Mouse (Mus musculus) kidney, adult 11 months (tissue): ENCODE data around the gene Ckm.

ENCODE experiments used
- DNase-seq: peaks from one replicate; pipeline ENCODE4 v3.0.0; 2022

Ckm gene

DNA sequence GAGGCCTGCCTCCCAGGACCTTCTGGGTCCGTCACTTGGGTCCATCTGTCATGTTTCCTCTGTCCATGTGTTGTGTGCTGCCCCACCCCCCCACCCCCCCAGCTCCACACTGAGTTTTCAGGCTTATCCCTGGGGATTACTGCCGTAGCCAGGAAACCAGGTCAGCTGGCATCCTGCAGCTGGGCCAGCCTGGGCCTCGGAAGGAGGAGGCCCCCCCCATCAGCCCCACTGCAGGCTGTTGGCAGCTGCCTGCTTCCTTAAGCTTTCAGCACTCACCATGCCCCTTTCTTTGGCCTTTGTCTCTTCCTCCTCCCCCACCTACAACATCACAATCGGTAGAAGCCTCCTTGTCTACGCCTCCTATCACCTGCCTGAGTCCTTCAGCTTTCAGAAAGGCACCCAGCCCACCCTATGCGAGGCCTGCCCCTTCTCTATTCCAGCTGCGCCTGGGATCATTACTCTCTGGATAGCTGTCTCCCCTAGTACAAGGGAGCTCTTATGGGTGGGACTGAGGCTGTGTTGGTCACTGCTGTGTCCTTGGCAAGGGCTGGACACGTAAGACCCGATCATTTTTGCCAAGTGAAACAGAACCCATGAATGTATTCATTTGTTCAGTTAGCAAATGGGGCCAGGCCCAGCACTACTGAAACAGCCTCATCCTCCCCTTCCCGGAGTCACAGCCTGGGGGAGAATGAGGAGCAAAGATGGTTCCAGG, 15.7 kb upstream of the Ckm start:
- no peak for DNase-seq

DNA sequence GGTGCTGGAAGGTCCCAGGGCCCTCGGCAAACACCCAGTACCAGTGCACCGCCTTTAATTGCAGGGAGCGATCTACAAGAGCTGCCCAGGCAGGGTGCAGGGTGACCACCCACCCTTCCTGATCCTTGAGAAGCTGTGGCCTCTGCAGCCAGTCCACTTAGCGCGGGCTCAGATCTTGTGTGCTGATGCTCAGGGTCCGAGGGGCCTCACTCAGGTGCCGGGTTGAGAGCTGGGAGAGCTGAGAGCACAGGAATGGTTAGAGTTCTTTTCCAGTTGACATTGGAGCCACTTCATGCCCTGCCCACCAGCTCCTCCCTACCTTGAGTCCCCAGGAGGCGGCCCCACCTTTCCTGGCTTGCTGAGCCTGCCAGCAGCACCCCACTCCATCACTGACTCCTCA, 10.1 kb upstream of the Ckm start:
- no peak for DNase-seq

DNA sequence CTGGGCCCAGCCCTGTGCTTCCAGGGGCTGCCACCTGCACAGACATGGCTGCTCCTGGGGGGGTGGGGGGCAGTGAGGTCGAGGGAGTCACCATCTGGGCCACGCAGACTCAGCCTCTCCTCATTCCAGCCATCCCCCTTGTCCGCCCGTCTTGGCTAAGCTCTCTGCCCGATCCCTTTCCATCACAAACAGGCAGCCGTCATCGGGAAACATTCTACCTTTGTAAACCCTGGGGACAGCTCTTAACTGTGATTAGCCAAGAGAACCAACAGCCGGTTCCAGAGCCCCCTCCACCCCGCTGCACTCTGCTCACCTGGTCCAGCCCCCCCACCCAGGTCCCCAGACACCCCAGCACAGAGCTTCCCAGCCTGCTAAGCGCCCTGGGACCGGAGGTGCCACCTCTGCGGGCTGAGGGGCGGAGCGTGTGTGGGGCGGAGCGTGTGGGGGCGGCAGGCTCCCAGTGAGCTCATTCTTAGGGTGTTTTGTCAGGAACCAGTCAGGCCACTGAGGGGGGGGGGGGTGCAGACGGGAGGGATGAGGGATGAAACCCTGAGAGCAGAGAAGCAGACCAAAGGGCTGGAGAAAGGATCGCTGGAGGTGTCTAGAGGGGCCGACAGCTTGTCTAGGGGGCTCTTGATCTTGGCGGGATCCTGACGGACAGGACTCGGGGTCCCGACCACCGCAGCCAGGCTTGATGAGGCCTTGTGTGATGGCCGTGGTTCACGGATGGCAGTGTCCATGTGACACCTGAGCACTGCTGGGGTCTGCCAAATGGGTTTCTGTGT, 4.9 kb upstream of the Ckm start:
- DNase-seq = peak; percentile 58

DNA sequence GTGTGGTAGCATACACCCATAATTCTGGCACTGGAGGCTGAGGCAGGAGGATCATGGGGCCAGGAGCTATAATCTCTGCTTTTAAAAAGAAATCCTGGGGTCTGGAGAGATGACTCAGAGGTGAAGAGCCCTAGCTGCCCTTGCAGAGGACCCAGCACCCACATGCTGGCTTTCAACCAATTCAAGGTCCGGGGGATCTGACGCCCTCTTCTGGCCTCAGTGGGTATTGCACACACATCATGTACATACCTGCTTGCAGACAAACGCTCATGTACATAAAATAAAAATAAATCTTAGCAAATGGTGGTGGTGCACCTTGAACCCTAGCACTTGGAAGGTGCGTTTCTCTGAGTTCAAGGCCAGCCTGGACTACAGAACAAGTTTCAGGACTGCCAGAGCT, 3.6 kb upstream of the Ckm start:
- DNase-seq = no peak

DNA sequence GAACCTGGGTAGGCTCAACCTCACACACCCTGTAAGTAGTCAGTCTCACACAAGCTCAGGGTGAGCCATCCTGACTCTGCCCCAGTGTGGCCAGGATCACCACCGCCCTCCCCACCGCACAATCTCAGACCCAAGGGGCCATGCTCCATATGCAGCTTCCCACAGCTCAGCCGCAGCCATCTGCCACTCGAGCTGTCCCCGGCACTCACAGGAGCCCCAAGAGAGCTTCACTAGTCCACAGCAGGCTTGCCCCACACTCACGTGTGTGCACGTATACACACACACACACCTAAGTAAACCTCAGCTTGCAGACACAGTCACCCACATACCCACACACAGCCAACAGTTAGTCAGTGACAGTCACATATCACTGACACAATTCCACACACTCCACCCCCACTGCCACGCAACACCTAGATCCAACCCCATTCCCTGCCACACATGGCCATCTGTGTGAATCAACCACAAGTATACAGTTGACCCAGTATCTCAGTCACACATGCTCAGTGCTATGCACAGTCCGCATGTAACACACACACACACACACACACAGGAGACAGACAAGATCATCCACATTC, 2.0 kb upstream of the Ckm start:
- no peak for DNase-seq

DNA sequence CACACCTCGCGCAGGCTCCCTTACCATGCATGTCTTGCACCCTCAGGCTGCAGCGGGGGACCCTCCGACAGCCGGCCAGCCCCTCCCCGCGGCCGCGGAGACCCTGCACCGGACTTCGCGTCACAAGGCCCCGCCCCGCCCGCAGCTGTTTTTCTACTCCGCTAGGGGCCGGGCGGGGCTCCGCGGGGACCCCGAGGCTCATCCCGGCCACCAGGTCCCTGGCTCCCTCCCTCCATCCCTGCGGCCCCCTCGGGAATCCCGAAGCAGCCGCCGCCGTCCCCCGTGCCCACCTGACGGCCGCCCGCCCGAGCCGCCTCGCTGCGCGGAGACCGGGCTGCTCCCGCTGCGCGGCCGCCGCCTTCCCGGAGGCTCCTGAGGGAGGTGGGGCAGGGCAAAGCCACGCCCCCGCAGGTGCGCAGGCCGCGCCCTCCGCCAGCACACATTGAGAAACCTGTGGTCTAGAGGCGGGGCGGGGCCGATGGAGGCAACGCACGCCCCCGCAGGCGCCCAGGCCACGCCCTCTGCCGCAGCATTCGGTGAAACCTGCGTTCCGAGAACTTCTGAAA, 762 bp upstream of the Ckm start, which contains the start of gene Klc3:
Gene Klc3 (minus strand): TSS at position 374 of the 566 bp plus-strand sequence.
- DNase-seq = peak; percentile 86

DNA sequence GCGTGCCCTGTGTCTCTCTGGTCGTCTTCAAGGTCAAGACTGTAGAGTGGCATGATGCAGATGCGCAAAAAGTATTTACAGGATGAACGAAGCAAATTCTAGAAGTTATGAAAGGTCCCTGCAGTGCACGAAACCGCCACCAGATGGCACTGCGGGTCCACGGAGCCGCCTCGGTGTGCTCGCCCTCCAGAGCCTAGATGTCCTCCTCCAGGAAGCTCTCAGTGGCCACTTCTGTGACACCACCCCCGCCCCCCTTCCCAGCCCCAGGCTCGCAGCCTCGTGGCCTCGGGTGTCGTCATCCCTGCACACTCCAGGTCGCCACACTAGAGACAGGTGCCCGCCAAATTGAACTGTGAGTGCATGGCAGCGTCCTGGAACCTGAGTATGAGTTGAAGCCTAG, 841 bp downstream of the Ckm start:
- peak; percentile 73 for DNase-seq

DNA sequence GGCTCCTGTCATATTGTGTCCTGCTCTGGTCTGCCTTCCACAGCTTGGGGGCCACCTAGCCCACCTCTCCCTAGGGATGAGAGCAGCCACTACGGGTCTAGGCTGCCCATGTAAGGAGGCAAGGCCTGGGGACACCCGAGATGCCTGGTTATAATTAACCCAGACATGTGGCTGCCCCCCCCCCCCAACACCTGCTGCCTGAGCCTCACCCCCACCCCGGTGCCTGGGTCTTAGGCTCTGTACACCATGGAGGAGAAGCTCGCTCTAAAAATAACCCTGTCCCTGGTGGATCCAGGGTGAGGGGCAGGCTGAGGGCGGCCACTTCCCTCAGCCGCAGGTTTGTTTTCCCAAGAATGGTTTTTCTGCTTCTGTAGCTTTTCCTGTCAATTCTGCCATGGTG, 5.2 kb downstream of the Ckm start:
- no peak for DNase-seq

DNA sequence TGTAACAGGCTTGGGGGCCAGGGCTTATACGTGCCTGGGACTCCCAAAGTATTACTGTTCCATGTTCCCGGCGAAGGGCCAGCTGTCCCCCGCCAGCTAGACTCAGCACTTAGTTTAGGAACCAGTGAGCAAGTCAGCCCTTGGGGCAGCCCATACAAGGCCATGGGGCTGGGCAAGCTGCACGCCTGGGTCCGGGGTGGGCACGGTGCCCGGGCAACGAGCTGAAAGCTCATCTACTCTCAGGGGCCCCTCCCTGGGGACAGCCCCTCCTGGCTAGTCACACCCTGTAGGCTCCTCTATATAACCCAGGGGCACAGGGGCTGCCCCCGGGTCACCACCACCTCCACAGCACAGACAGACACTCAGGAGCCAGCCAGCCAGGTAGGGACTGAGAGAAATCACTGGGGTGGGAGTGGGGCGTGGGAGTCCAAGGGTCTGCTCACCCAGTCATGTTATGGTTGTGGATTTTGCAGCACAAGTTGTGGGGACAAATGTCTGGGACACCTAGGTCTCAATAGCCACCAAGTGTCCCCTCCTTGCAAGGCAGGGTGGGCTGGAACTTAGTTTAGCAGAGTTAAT, 6.3 kb downstream of the Ckm start:
- no peak for DNase-seq

DNA sequence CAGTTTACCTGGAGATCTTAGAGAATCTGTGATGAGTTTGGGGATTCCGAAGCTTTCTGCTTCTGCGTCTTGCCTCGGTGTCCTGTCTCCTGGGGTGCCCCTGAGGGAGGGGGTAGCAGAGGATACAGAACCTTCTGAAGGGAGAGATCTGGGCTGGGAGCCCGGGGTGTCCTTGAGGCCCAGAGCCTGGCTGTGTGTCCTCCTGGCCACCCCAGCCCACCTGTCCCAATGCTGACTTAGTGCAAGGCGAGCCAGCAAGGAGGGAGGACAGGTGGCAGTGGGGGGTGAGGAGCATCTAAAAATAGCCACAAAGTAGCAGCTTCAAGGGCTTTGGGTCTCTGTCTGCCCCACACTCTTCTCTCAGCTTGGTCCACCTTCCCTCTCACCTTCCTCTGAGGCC, 7.2 kb downstream of the Ckm start:
- no peak for DNase-seq

DNA sequence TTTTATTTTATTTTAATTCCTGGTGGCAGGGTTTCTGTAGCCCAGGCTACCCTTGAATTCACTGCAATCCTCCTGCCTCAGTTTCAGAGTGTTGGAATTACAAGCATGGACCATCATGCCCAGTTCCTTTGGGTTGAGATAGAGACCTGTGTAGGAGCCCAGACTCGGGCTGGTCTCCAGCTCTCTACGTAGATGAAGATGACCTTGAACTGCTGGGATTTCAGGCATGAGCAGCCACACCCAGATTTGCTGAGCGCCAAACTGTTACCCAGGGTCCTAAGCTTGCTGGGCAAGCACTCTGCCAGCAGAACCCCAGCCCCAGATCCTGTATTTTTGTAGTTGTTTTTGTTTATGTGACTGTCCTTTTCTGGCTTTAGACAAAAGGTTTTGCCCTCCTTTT, 8.9 kb downstream of the Ckm start:
- no peak for DNase-seq

DNA sequence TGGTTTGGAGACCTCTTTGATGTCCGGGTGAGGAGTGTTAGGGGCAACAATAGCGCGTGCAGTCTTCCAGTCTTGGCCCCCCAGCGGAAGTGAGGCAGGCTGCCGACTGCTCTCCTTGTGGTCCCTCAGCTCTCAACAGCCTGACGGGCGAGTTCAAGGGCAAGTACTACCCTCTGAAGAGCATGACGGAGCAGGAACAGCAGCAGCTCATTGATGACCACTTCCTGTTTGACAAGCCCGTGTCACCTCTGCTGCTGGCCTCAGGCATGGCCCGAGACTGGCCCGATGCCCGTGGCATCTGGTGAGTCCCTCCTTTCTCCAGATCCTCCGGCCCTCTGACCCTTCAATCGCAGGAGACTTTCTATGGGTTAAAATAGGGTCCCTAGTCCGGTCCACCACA, 12.0 kb downstream of the Ckm start:
- DNase-seq = no peak

DNA sequence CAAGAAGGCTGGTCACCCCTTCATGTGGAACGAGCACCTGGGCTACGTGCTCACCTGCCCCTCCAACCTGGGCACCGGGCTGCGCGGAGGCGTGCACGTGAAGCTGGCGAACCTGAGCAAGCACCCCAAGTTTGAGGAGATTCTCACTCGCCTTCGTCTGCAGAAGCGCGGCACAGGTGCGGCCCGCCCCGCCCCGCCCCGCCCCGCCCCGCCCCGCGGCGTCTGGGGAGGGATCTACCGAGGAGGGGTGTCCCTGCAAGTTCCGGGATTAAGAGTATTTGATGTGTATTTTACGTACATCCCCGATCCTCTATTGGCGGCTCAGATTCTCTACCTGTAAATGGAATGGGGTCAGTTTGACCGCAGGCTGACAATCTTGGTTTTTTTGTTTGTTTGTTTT, 15.5 kb downstream of the Ckm start:
- no peak for DNase-seq

DNA sequence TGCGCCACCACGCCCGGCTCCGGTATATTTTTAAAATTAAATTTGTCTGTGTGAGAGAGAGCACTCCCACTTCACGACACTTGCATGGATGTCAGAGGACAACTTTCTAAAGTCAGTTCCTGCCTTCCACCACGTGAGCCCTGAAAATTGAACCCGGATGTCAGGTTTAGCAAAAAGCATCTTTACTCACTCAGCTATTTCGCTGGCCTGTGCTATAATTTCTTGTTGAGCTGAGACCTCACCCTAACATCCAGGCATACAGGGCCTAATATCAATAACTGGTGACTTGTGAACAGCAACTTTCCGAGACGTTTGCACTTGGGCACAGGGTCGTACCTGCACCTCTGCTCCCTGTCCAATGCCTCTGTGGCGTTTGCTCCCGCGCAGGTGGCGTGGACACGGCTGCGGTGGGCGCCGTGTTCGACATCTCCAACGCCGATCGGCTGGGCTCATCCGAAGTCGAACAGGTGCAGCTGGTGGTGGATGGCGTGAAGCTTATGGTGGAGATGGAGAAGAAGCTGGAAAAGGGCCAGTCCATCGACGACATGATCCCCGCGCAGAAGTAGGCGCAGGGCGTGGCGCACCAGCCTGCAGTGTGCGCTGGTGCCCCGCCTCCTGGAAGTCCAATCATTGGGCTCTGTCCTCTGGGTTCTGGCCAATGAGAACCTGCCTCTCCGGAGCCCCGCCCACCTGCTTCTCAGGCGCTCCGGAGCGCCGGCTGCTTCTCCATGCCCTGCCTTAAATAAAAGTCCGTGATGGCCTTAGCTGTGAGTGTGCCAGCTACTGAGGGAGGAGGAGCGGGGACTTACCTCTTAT, 16.5 kb downstream of the Ckm start:
- DNase-seq = peak; percentile 87

DNA sequence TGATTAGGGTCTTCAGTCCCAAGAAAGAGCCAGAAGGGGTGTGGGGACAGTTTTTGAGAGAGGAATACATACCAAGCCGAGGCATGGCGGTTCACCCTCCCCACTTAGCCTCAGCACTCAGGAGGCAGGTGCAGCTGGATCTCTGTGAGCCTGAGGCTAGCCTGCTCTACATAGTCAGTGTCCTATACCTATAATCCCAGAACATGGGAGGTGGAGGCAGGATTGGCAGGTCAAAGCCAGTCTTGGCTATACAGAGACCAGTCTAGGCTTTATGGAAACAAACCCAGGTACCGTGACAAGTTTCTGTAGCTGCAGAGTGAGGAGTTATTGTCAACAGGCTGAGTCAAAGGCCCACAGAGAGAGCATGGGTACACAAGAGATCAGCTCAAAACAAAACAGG, 18.5 kb downstream of the Ckm start:
- DNase-seq = no peak

DNA sequence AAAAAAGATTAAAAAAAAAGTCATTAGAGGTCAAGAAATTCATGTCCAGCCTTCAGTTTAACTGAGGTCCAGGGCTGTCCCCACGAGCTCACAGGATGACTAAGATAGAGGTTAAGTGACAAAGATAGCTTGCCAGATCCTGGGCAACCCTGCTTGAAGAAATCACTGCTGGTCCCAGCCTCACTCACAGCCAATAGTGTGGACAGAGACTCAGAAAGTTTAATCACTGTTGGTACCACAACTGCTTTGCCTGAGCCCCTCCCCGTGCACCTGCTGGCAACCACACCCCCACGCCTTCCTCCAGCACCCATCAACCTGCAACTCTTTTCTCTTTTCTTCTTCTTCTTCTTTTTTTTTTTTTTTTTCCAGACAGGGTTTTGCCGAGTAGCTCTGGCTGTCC, 19.5 kb downstream of the Ckm start:
- no peak for DNase-seq

DNA sequence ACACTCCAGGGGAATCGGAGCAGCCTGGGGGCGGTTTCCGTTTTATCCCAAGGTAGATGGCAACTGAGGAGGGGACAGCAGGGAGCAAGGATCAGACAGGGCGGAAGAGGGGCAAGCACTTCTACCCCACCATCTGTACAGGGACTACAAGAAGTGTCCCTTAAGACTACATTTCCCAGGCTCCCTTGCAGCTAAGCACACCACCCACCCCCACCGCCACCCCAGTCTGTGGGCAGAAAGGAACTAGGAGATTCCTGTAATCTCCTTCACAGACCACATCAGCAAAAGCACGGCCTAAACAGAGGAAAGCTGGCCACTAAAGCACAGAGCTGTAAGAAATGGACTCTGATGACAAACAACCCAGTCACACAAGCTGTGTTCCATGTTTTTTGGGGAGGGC, 21.8 kb downstream of the Ckm start:
- no peak for DNase-seq

DNA sequence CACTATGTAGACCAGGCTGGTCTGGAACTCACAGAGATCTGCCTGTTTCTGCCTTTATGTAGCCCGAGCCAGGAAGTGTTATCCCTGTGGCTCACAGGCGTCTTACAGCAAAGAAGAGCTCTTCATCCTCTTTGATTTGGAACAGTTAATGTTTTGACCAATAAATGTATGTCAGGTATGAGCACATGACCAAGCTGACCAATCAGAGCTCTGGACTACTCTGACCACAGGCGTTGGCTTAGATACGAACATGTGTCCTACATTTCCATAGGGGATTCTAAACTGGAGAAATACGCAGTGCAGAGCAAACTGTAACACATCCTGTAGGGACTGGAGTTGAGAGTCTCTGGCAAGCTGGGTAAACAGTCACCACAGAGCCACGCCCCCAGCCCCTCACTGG, 22.3 kb downstream of the Ckm start:
- DNase-seq = no peak

DNA sequence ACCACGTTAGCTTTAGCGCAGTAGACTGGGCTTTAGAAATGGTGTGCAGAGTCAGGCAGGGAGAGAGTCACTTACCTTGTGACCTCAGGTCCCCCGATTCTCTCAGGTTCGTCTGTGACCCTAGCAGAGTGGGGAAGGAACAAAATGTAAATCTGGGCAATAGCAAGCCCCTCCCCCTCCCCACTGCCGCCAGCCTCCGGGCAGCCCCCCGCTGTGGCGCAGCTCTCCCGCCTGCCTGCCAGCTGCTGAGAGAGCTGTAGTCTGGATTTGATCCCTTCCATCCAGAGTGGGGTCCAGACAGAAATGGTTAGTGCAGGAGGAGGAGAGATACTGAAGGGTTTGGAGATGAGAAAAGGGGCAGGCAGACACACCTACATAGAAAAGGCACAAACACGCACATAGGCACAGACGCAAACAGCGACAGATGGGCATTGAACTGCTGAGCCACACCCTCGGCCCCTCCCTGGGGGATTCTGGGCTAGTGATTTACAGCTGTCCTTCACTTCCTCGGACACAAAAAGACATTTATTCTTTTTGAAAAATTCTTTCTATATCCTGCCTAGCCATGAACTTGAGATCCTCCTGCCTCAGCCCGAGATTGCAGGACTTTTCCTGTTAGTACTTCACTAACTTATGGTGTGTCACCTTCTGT, 23.5 kb downstream of the Ckm start:
- no peak for DNase-seq

DNA sequence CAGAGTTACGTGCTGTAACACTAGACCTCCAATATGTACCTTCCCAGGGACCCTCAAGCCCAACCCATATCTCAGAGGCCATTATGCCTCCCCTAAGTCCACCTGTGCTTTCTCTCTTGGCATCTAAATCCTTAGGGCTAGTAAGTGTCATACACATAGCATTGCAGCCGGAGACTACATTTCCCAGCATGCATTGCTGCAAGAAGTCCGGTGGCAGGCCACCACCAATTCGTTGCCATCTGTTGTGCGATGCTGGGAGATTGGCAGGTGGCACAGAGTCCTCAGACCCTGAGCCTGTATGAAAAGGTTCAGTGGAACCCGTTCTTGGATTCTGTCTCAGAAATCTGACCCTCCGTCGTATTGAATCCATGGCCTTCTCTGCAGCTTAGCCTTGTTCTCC, 25.1 kb downstream of the Ckm start:
- DNase-seq = no peak

DNA sequence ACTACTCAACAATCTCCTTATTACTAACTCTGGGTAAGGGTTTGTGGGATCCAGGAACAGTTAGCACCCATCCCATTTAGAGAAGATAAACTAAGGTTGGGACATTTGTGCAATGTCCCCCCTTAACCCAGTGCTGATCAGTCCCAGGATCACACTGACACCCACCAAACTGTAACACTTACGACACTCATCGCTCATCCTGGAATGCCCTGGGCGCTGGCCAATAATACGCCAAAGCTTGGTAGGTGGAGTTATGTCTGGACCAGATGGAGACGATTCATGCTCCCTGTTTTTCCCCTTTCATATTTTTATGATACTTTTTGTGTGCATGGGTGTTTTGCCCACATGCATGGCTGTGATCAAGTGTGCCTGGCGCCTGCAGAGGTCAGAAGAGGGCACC, 25.8 kb downstream of the Ckm start:
- DNase-seq = no peak

DNA sequence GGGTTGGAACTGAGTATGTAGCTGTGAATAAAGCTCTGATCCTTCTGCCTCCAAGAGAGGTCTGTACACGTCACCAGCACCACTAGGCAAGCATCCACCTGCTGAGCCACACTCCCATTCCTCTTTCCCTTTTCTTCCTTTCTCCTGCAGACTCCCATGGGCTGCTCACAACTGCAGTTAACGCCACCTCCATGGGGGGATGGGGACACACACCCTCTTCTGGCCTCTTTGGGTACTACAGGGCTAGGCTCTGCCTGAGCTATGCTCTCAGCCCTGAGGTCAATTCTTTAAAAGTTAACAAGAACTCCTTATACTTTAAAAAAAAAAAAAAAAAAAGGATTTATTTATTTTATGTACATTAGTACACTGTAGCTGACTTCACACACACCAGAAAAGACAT, 27.9 kb downstream of the Ckm start:
- DNase-seq = no peak
